Mouse (Mus musculus) B cell, adult 2 months (primary cell): ENCODE measurements around the gene Pan3.

Experiments
- DNase-seq, 2 experiments: peaks; one replicate each; pipeline ENCODE4 v3.0.0; 2022

The Pan3 gene

DNA sequence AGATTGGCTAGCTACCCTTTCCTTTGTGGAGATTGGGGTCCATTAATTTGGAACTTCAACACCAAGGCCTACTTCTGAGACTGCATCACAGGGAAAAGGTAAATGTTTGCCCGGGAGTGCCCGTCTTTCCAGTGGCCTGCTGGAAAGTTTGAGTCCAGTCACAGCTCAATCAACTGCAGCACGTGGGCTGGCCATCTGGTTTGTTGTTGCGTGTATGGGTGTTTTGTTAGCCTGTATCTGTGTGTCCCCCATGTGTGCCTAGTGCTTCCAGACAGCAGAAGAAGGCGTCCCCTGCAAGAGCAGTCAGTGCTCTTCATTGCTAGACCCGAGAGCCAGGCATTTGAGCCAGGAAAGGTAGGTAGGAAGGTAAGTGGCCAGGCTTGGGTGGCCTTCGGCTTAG, 135.5 kb downstream of the Pan3 start:
- DNase-seq = no peak

DNA sequence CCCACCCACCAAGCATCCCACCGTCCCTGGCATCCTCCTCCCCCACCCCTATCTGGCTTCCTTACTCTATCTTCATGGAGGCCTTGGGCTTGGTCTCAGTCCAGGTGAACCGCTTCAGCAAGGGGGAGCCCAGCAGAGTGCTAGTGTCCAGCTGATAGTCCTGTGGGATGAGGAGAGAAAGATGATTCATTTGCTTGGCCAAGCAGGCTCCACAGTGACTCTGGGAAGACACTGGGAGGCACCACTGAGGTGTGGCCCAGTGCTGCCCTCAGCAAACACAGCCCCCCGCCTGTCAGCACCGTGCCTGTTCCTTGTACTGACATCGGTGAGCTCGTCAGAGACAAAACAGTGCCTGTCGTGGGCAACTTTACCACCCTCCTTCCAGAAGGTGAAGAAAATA, 136.4 kb downstream of the Pan3 start:
- DNase-seq = no peak

DNA sequence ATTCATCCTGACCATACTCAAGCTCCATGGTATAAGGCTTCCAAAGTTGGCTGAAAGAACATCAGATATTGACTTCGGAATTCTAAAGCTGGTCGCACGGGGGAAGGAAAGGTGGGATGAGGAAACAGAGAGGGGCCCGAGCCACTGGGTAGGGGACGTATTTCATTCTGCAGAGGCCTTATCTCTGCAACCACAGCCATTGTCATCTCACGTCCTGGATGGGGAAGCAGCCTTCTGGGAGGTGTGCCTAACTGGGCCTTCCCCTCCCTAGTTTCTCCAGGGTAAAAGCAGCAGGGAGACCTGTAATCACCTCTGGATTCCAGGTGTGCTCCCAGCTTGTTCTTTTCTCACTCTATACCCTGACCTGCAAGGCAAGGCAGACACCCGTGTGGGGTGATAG, 142.7 kb downstream of the Pan3 start:
- no peak for DNase-seq

DNA sequence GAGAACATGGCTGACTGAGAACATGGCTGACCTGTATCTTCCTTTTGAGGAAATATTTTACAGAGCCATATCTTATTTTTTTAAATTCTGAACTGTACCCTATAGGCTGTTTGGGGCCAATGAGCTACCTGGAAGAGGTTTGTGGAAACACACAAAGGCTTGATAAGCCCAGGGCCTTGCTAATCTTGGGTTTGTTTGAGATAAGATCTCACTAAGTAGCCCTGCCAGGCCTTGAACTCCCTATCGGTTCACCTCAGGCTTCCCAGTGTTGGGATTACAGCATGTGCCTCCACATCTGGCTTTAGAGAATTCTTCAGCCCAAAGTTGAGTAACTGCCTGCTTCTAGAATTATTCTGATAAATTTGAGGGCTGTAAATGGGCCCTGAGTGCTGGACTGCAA, 143.6 kb downstream of the Pan3 start:
- DNase-seq = no peak

DNA sequence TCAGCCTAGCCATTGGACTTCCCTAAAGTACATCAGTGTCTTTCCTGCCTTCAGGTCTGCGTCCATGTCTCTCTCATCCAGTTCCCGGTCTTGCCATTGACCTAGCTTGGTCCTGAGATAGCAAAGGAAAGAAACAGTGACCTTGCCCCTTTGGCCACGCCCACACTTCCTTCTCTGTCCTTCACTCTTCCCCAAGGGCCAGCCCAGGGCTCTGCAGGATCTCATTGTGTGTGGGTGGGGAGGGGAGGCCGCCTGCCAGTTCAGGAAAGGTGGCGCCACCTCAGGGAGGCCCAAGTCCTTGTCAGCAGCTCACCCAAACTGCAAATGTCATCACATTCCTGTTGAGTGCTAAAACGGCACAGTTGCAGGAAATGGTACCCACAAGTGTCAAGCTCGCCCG, 144.6 kb downstream of the Pan3 start:
- no peak for DNase-seq

DNA sequence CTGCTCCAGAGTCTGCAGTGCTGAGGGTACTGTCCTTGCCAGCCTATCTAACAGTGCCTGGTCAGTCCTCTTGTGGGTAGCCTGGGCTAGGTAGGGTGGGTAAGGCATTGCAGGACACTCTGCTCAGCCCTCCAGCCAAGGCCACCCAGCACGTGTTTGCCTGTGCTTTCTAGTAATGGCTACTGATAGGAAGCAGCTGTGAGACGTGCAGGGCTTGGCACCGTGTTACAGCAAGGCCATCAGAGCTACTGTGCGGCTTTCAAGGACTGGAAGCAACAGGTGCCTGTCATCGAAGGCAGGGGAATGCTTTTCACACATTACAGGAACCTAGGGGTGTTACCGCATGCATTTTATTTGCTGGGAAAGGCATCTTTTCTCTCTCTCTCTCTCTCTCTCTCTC, 147.0 kb downstream of the Pan3 start:
- DNase-seq = no peak

DNA sequence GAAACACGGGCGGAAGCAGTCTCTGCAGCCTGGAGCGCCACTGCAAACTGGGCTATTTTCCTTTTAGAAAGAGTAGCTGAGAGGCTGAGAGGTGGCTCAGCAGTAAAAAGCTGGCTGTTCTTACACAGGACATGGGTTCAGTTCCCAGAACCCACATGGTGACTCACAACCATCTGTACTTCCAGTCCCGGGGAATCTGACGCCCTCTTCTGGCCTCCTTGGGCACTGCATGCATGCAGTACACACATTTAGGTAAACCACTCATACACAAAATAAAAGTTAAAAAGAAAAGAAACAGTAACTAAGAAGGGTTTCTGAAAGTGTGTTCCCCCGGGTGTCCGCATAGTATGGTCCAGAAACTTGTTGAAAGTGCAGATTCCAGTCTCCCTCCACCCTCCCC, 149.2 kb downstream of the Pan3 start:
- DNase-seq = no peak

DNA sequence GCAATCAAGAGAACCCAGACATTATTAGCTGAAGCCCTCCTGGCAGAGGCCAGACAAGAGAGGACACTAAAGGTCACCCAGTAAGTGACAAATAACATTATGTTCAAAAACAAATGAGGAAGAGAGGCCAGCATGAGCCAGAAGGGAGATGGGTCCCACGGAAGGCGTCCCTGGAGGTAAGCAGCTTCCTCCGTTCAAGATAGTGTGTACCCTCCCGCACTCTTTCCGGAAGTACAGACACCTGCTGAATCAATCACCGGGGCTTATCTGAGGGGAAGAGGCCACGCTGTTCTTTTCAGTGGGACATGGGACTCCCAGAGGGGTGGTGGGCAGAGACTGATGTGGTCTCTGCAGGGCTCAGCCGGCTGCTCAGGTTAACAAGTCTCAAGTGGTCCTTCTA, 149.7 kb downstream of the Pan3 start:
- DNase-seq = no peak

DNA sequence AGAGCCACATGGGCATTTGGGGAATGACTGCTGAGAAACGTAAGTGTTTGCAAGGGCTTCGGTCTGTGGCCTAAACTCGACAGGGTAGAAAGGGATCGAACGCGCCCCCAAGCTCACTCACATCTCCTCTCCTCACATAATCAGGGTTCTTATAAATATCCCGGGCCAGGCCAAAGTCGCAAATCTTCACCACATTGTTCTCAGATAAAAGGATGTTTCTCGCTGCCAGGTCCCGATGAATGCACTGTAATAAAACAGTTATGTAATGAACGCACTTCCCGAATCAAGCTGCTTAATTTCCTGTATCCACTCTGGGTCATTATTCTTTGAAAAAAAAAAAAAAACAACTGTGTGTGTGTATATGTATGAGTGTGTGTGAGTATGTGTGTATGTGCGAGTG, 150.2 kb downstream of the Pan3 start:
- DNase-seq = no peak

DNA sequence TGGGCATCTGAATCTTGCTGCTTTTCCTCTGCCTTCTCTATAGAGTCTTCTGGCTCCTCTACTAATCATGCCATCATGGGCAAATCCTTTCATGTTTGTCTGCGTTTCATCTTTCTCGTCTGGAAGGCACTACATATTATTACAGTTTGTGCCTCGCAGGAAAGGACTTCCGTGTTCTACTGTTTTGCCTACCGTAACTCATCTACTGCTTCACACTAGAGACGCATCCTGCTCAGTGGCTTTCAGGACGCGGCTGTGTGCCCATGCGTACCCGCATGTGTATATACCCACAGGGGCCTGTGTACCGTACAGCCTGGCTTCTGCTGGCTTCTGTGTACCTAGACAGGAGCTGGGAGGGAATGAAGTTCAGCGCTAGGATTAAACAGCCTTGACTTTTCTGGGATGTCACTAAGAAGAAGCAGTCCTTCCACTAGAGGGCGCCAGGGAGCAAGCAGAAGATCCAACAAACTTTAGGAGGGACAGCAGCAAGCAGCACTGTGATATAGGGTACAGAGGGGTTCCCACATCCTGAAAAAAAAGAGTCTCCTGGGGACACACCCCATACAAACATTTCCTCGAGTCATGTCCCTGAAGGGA, 153.8 kb downstream of the Pan3 start:
- DNase-seq = peak; percentile 83 to 84

DNA sequence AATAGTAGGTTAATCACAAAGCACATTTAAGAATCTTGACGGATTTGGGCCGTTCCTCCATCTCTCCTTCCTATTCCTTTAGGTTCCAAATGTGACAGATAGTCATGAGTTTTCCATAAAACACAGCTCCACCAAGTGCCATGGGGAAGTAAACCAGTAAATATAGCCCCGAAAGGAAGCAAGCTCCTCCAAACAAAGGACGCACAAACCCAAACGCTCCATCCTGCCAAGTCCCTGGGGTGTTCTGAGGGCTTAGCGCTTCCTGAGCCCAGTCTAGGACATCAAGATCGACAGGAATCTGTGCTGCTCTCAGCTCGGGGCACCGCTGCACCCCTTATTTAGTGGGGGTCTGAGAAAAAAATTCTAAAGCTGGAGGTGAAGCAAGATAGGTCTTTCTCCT, 154.7 kb downstream of the Pan3 start:
- DNase-seq = no peak

DNA sequence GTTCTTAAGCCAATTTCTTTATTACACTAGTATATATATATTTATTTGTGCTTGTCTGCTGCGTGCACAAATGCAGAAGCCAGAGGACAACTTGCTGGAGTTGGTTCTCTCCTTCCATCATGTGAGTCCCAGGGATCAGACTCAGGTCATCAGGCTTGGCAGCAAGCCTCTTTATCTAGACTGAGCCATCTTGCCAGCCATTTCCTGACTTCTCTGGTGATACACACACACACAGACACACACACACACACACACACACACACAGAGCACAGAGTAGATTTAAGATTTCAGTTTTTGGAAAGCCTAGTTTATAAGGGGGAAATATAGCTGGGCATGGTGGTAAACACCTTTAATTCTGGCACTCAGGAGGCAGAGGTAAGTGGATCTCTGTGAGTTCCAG, 155.1 kb downstream of the Pan3 start:
- no peak for DNase-seq

DNA sequence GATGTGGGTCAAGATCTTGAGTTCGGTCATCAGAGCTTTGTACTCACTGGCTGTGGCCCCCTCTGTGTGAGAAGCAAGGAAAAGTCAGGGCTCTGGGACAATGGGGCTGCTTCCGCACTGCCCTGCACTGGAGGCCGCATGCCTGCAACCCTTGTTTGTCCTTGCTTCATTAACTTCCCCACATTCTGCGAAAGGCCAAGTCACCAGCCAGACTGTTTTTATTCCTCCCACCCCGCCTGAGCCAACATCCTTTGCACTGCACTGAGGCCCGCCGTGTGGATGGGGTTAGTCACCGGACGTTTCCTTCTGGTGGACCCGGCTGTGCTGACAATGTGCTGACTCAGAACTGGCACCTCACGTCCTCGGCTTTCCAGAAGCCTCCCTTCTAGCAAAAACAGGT, 159.9 kb downstream of the Pan3 start:
- no peak for DNase-seq

DNA sequence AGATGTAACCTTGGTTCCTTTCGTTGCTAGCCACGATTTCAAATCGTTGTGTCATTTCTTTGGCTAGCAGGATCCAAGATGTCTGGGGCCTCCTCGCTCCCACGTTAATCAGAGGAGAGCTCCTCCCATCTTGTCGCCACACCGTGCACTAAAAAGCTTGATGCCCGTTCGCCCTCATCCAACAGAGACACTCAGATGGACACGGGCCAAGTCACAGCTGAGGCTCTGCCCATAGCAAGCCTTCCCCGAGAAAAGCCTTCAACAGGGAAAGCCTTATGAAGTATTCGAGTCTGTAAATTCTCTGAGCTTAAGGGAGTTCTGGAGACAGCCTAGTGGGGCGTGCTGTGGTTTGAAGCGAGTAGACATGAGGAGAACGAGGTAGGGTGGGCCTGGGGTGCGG, 167.9 kb downstream of the Pan3 start:
- DNase-seq = no peak
